Mouse (Mus musculus) limb, embryonic 15.5 days (tissue): ENCODE results near the gene Slc39a10. TPM values are rescaled to one million over a fixed set of nuclear protein-coding genes. Genes with fewer than 3 reads are reported as not detected.
"Not testable (repeated sequence)": the region's sequence is repeated elsewhere in the genome, so short reads cannot be mapped to it uniquely, and the experiment has no call there.

Experiments used
- ATAC-seq: fragments of 200-750 bp; cut with Nextera tagmentation; 2 replicates; pipeline ENCODE4 v1.8.0; 2017; ENCODE audit warnings: low read depth, moderate TSS enrichment; ENCODE audit not compliant: insufficient number of reproducible peaks, low FRiP score, low TSS enrichment
- H3K27ac ChIP-seq: fragments of 300-500 bp; sonication (generic); 2 replicates; pipeline ENCODE4 v1.5.1; 2015; ENCODE audit warnings: moderate library complexity, mild to moderate bottlenecking, inconsistent platforms
- H3K27me3 ChIP-seq: fragments of 300-500 bp; sonication (generic); 2 replicates; pipeline ENCODE4 v1.6.1; 2015; ENCODE audit warnings: inconsistent platforms
- H3K36me3 ChIP-seq: fragments of 300-500 bp; sonication (generic); 2 replicates; pipeline ENCODE4 v1.6.1; 2015; ENCODE audit warnings: inconsistent platforms
- H3K4me1 ChIP-seq: fragments of 300-500 bp; sonication (generic); 2 replicates; pipeline ENCODE4 v1.6.1; 2015; ENCODE audit warnings: inconsistent platforms
- H3K4me2 ChIP-seq: fragments of 300-500 bp; sonication (generic); 2 replicates; pipeline ENCODE4 v1.6.1; 2015; ENCODE audit warnings: mild to moderate bottlenecking, inconsistent platforms
- H3K4me3 ChIP-seq: fragments of 300-500 bp; sonication (generic); 2 replicates; pipeline ENCODE4 v1.5.1; 2015; ENCODE audit warnings: mild to moderate bottlenecking, inconsistent platforms
- H3K9ac ChIP-seq: fragments of 300-500 bp; sonication (generic); 2 replicates; pipeline ENCODE4 v1.6.1; 2015; ENCODE audit warnings: inconsistent platforms
- H3K9me3 ChIP-seq: fragments of 300-500 bp; sonication (generic); 2 replicates; pipeline ENCODE4 v1.6.1; 2016; ENCODE audit warnings: inconsistent platforms
- WGBS: fragments of 180-500 bp; shearing (Covaris S2); methylation state at CpG from one replicate; pipeline ENCODE4 v1.1.7; 2015; 5-methylcytosine and 5-hydroxymethylcytosine counted together
- polyA plus RNA-seq: library from polyadenylated mRNA; unstranded; fragments of >200 nt; fragmentation: Nextera tagmentation; extraction: Ambion mirVana; gene quantifications from 2 replicates; pipeline ENCODE4 v1.2.1, GENCODE M21; 2015

Gene Slc39a10
- polyA plus RNA-seq, 1 experiment from 2014 or later, result 49.4 TPM

DNA sequence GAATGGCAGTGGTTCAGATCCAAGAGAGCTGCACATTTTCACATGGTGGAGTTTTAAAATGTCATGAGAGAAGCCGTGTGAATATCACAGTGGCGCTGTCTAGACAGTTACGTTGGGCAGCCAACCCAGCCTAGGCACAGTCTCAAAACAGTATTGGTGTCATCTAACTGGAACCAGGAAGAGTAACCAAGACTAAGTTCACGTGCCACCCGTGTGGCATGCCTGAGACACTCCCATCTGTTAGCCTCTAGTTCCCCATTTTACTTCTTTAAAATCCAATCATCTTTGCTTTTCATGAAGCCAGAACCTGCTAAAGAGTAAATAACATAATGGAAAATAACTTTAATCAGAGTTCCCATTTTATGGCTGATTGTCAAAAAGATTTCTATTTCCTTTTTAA, 60.7 kb downstream of the Slc39a10 start:
- Histone ChIP-seq H3K4me1 (no peaks in the 10 kb centered on the region), H3K36me3 (peaks cover 18% of the 10 kb centered on the region), H3K27ac (no peak overlapping the region), H3K4me3 (no peak overlapping the region), H3K9me3 (no peaks in the 10 kb centered on the region), H3K4me2 (no peak overlapping the region), H3K9ac (no peak overlapping the region), H3K27me3 (no peaks in the 10 kb centered on the region)
- 88% methylated on average over 5 of the region's 5 CpGs for WGBS
- ATAC-seq, result no peak

DNA sequence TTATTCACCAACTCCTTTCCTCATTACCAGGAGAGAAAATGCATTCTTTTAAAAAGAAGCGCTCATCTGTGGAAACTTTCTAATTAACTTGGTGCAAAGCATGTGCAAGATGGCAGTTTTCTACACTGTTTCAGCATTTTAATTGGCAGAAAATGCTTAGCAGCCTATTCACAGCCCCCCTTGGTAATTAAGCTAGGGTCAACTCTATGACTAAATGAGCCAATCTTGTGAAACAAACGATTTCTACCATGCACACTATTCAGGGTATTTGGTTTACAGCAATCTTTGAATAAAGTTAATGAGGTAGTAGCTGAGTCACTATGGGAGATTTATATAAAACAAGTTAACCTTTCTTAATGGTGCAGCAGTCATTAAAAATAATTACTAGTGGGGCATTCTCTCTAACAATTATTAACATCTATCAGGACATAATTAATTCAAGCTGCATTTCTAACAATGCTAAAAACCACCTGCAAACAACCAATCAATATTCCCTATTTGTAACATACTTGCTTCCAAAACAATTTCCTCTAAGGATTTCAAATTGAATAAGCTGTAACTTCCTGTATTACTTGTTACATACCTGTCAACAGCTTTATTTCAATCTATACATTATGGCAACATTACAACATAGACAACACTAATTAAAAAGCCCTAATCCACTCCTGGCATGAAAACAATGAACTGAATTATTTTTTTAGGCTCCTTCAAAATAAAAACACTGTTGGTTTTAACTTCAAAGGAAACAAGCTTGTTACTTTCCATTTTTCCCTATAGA, 62.4 kb downstream of the Slc39a10 start:
- Histone ChIP-seq H3K9me3 (no peaks in the 10 kb centered on the region), H3K4me1 (no peaks in the 10 kb centered on the region), H3K4me3 (no peak overlapping the region), H3K36me3 (peaks cover 21% of the 10 kb centered on the region), H3K4me2 (no peak overlapping the region), H3K27me3 (no peaks in the 10 kb centered on the region), H3K27ac (no peak overlapping the region), H3K9ac (no peak overlapping the region)
- 34% methylated on average over 2 of the region's 2 CpGs for WGBS
- no peak for ATAC-seq

- H3K36me3 ChIP-seq, result peaks cover 54% of the 10 kb centered on the region
- H3K27ac ChIP-seq, result no peak overlapping the region
- H3K9ac ChIP-seq, result no peak overlapping the region
- H3K4me1 ChIP-seq, result no peaks in the 10 kb centered on the region
- WGBS, result 92% methylated on average over 4 of the region's 4 CpGs
- no peak for ATAC-seq
- no peak overlapping the region for H3K4me3 ChIP-seq
- no peak overlapping the region for H3K4me2 ChIP-seq
- H3K9me3 ChIP-seq, result no peaks in the 10 kb centered on the region
- no peaks in the 10 kb centered on the region for H3K27me3 ChIP-seq
These were observed 70.2 kb downstream of the Slc39a10 start for GRCm38 (mm10) chr1:46822256-46822972.

- Histone ChIP-seq H3K27ac (no peak overlapping the region), H3K36me3 (peaks cover 41% of the 10 kb centered on the region), H3K4me2 (no peak overlapping the region), H3K4me1 (no peaks in the 10 kb centered on the region), H3K9me3 (no peaks in the 10 kb centered on the region), H3K4me3 (no peak overlapping the region), H3K27me3 (no peaks in the 10 kb centered on the region), H3K9ac (no peak overlapping the region)
- ATAC-seq, result no peak
- WGBS, result 97% methylated on average over 5 of the region's 5 CpGs
These were observed 74.7 kb downstream of the Slc39a10 start for GRCm38 (mm10) chr1:46817934-46818333.

DNA sequence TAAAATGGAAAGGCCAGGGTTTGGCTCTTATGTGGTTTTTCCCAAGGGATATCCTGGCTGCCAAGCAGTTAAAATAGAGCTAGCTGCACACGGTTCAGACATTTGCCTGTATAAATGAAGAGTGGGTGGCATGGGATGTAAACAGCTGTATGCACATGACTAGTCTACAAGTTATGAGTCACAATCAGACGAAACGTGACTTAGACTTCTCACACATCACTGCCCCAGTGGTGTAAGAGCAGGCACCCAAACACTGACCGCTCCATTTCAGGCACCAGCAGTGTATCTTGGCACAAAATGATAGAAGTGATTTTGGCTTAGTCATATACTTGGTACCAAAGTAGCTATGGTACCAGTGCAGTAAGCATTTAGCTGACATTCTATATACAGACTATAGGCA, 84.0 kb downstream of the Slc39a10 start:
- not testable (repeated sequence) for H3K4me3 ChIP-seq, H3K4me1 ChIP-seq, H3K27me3 ChIP-seq, H3K27ac ChIP-seq, H3K4me2 ChIP-seq, ATAC-seq, H3K9ac ChIP-seq, H3K9me3 ChIP-seq
- H3K36me3 ChIP-seq, result peaks cover 18% of the 10 kb centered on the region
- 74% methylated on average over 4 of the region's 4 CpGs for WGBS

- Histone ChIP-seq H3K27me3 (no peaks in the 10 kb centered on the region), H3K9ac (no peak overlapping the region), H3K36me3 (0 out of 2 replicates have a peak, but pooled peaks cover 3% of the 10 kb centered on the region), H3K4me3 (no peak overlapping the region), H3K4me1 (no peaks in the 10 kb centered on the region), H3K9me3 (no peaks in the 10 kb centered on the region), H3K27ac (no peak overlapping the region), H3K4me2 (no peak overlapping the region)
- no peak for ATAC-seq
- 74% methylated on average over 1 of the region's 1 CpGs for WGBS
These were observed 87.6 kb downstream of the Slc39a10 start for GRCm38 (mm10) chr1:46805074-46805473.

DNA sequence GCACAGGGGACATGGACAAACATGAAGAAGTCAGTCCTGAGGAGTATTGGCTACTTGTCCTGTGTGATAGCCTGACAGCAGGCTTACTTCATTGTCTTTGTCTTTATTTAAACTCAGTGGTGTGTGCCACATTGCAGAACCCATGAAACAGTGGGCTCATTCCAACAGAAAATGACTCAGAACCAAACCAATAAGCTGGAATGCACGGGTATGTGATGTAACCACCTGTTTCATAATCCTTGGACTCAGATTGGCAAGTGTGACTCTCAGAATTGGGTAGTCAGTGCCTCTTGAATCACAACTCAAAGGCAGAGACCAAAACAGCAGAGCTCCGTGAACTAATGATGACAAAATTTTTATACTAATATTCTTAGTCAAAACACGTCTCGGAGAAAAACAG, 110.4 kb downstream of the Slc39a10 start:
- not testable (repeated sequence) for H3K4me2 ChIP-seq, H3K27ac ChIP-seq, H3K9me3 ChIP-seq, H3K4me3 ChIP-seq, H3K9ac ChIP-seq, H3K4me1 ChIP-seq, H3K27me3 ChIP-seq, H3K36me3 ChIP-seq, ATAC-seq
- WGBS, result 78% methylated on average over 4 of the region's 4 CpGs

DNA sequence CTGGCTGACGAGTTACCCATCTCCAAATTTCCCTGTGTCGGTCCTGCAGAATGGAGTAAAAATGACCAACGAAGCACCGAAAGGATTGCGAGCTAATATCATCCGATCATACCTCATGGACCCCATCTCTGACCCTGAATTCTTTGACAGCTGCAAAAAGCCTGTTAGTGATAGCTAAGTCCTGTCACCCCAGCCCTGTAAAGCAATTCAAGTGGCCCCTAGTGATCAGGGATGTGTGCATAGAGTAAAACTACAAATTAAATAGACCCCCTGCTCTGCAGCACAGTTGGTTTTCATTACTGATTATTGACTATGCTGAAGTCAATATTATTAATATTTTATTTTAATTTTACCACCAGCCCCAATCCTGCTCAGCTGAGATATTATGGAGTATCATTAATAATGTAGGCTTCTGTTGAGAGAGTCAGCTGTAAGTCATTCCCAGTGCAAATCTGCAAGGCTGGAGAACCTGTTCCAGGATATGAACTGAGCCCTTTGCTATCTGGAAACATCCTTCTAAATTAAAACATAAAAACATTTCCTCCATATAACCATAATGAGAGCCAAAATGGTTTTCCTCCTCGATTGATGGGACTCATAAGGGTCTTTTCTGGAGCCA, 122.5 kb downstream of the Slc39a10 start:
- not testable (repeated sequence) for ATAC-seq, H3K4me2 ChIP-seq, H3K27me3 ChIP-seq, H3K9me3 ChIP-seq, H3K9ac ChIP-seq, H3K36me3 ChIP-seq, H3K4me3 ChIP-seq, H3K4me1 ChIP-seq, H3K27ac ChIP-seq
- 81% methylated on average over 7 of the region's 7 CpGs for WGBS

GRCm38 (mm10) chr1:46769318-46769717, 123.3 kb downstream of the Slc39a10 start:
- H3K9ac ChIP-seq, H3K27ac ChIP-seq, H3K4me3 ChIP-seq, H3K36me3 ChIP-seq, ATAC-seq, H3K4me1 ChIP-seq, H3K9me3 ChIP-seq, H3K27me3 ChIP-seq, H3K4me2 ChIP-seq: not testable (repeated sequence)

DNA sequence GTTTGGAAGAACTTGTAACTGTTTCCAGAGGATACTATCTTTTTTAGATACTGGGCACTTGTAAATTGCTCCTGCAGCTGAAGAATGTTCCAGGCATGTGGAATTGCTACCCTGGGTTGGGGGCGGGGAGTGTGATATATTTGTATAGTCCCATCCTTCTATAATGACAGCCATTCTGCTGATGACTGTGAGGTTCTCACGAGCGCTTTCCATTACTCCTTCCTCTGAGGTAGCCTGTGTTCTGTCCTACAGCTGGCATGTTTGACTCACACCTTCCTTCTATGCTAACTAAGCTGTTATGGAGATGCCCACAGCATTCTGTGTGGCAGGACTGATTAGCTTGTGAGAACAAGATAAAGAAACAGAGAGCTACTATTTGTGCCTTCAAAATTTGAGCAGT, 128.1 kb downstream of the Slc39a10 start:
- not testable (repeated sequence) for H3K27me3 ChIP-seq, H3K4me2 ChIP-seq, ATAC-seq, H3K4me1 ChIP-seq, H3K36me3 ChIP-seq, H3K27ac ChIP-seq, H3K4me3 ChIP-seq, H3K9me3 ChIP-seq, H3K9ac ChIP-seq
- WGBS, result 58% methylated on average over 3 of the region's 3 CpGs
